Mouse (Mus musculus): ENCODE data around the gene Pcsk2. TPM values are rescaled to one million over a fixed set of nuclear protein-coding genes. Genes with fewer than 3 reads are reported as not detected.

The Pcsk2 gene
- total RNA-seq, 2 experiments from 2014 or later: not detected

DNA sequence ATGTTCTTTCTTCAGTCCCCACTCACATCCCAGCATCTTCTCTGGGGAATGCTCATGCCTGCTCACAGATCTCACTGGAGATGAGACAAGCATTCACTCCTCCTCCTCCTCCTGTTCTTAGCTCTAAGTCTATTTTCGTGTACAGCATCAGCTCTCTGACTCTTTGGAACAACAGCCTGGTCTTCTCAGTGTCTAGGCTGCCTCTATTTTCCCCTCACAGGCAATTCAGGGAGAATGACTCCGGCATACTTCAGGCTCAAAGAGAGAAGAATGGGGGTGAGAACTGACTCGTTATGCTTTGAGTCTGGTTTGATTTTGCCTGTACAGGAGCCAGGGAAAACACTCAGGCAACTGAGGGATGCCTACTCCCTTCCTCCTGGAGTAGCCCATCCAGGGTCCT is 78.0 kb downstream of the Pcsk2 start:
- intact Hi-C loops (cut with DNase I): no loop called here

DNA sequence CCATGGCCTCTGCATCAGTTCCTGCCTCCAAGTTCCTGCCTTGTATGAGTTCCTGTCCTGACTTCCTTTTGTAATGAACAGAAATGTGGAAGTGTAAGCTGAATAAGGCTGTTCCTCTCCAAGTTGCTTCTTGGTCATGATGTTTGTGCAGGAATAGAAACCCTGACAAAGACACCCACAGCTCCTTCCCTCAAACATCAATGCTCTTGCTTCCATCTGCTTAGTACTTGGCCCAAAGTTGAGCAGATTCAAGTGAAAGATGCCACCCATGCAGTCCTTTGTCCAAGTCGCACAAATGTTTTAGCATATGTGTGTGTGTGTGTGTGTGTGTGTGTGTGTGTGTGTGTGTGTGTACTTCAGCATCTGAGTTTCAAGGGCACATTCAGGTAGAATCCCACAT is 97.3 kb downstream of the Pcsk2 start:
- intact Hi-C loops (cut with DNase I): no loop called here
- no peak for DNase-seq (ENCODE audit: low spot score)

More for the DNA sequence above, 78.0 kb downstream of the Pcsk2 start:
- DNase-seq (ENCODE audit: low spot score): no peak

DNA sequence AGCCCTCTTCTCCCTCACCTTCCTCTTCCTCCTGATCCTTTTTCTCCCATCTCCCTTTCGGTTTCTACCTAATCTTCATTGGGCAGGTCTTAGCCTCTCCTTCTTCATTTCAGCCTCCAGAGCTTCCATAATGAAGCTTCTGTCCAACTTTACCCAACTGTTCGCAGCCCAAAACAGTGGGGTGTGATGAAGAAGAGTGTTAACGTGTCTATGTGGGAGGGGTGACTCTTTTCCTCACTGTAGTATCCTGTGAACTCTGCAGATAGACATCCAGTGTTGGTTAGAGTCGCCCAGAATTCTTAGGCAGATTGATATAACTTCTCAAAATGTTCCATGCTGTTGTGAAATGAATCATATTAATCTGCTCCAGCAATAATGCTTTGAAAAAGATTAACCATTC is 98.4 kb downstream of the Pcsk2 start:
- DNase-seq (ENCODE audit: low spot score): no peak
- intact Hi-C loops (cut with DNase I): no loop called here

DNA sequence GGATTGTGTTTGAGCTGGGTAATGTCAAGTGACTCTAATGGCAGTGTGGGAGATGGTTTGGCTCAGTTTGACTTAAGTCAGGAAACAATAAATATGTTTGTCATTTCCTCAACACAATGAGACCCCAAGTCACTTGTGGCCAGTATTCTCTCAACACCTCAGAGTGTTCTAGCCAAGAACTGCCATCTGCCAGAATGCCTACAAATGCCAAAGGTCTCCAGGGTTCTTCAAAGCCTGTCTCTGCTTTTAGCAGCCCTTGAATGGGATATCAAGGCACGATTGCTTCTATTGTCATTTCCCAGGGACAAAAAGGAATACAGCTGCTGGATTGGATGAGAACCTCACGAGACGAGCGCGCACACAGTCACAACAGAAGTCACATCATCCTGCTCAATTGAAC is 100.0 kb downstream of the Pcsk2 start:
- no peak for DNase-seq (ENCODE audit: low spot score)
- intact Hi-C loops (cut with DNase I): no loop called here

DNA sequence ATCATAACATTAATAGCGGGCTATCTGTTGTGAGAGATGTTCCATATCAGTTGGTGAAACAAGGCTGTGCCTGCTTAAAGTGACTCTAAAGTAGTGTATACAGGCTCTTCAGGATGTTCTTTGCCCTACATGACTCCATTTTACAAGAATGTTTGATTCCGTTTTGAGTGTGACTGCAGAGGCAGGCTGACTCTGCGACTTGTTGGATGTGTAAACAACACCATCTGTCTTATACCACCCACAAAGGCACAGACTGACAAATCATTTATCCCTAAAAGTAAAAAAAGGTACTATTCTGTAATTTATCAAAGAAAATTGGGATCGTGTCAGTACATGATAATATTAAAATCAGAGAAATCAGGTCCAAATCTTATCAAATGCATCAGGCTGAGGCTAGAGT is 108.7 kb downstream of the Pcsk2 start:
- no peak for DNase-seq (ENCODE audit: low spot score)
- intact Hi-C loops (cut with DNase I): no loop called here

DNA sequence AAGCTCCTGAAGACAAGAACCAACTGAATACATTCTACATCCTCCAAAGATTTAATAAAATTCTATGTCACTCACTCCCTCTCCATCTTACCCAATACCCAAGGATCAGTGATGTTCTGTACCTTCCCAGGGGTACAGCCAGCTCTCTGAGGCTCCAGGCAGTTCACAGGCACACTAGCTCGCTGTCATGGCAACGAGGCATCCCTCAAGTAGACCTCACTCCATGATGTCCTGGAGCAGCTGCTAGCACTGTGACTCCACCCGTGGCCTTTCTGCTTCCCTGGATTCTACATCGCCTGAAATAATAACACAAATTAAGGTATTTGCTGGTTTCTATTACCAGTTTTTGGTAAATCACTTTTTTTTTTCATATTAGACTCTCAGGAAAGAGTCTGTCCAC is 111.0 kb downstream of the Pcsk2 start:
- intact Hi-C loops (cut with DNase I): no loop called here
- DNase-seq (ENCODE audit: low spot score): no peak

DNA sequence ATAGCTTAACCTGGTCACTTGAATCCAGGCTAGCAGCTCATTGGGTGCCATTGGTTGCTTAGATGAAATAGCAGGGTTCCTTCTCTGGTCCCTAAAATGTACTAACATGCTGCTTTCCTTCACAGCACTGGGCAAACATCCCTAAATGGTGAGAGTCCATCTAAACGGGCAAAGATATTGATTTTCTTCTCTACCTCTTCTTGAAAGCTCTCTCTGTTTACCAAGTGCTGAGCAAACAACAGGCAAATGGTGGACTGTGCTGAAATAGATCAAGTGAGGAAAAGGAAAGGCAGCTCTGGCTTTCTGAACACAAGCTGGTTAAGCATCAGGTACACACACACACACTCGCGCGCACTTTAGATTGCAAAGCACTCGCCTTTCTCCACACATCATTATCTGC is 120.8 kb downstream of the Pcsk2 start:
- DNase-seq (ENCODE audit: low spot score): no peak
- intact Hi-C loops (cut with DNase I): no loop called here

DNA sequence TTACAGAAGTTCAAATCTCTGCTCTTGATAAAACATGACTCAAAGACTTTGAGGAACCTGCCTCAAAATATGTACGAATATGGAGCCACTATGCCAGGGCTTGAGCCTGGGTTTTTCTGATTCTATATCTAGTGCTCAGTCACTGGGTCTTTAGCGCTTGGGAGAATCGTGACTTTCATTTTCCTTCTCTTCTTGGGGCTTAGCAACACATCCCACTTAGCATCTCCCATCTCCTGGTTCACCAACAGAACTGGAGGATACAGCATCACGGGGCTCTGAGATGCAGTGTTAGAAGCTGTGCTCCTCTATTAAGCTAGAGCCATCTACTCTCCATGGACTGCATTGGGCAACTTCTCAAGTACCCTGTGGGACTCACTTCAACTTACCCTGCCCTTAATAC is 131.9 kb downstream of the Pcsk2 start:
- intact Hi-C loops (cut with DNase I): no loop called here
- no peak for DNase-seq (ENCODE audit: low spot score)

DNA sequence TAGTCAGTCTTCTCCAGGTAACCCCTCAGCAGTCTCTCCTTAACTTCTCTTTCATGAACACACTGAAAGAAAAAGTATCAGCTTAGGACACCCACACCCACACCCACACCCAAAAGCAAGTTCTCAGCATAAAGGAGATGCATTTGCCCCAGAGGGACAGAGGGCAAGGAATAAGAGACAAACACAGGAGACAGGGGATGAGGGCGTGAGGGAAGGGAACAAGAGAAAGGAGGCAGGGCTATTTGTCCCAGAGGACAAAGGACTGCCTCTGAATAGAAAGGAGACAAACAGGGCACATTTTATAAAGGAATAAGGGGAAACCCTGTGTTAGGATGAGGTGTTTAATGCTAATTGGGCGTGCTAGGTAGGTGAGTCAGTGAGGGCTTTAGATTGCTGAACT is 133.6 kb downstream of the Pcsk2 start:
- DNase-seq (ENCODE audit: low spot score): no peak
- intact Hi-C loops (cut with DNase I): no loop called here

DNA sequence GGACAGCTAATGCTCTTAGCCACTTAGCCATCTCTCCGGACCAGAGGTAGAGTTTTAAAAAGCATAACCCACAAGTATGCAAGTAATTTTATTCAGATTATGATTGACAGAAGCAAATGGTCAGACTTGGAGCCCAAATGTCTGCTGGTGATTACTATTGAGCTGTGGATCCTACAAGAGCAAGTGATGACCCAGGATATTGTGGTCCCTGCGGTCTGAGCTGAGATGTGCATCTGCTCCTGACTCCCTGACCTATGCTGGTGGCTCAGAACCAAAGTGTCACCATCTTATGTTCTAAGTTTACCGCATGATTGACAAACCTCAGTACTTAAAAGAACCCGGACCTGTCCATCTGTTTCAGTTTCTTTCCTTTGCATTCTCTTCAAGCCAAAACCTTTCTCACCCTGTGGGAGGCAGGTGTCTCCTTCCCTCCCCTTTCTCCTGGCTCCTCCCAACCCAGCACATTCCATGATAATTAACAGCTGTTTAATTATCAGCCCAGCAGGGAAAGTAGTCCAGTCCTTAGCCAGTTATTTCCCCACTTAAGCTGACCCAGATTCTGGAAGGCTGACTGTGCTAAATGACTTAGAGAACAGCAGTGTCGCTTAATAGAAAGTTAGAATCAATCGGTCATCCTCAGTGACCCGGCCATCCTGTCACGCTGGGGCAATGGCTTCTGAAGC is 136.1 kb downstream of the Pcsk2 start:
- intact Hi-C loops (cut with DNase I): no loop called here
- no peak for DNase-seq (ENCODE audit: low spot score)

DNA sequence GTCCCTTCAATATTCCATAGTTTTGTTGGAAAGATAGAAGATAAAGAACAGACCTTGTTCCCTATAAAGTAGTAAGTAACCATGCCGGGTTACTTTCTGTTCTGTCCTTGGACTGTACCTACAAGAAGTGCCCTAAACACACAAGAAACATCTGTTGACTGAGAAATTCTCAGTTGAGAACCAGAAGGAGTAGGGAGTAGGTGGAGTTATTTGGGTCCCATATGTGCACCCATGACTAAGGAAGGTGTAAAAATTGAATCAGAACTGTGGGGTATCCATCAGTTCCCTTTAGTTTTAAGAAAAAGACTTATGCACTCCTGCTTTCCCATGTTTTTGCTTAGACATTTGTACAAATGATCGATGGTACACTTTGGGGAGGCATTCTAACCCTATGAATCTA is 137.6 kb downstream of the Pcsk2 start:
- no peak for DNase-seq (ENCODE audit: low spot score)
- intact Hi-C loops (cut with DNase I): no loop called here

DNA sequence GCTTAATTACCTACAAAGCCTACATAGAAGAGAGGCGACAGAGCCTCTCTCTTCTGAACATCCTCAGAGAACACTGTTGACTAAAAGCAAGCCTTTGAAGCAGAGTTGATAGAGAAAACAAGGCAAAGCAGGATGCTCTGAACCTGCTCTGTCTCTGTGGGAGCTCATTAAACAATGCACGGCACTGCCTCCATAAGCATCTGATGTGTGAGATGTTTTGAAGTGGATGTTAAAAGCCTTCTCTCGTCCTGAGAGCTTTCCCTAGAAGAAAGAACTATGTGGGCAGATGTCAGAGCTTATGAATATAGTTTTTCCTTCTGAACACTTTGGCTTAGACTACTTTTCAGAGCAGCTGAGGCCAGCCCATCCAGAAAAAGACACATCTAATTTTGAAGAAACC is 145.3 kb downstream of the Pcsk2 start:
- DNase-seq (ENCODE audit: low spot score): no peak
- intact Hi-C loops (cut with DNase I): no loop called here

DNA sequence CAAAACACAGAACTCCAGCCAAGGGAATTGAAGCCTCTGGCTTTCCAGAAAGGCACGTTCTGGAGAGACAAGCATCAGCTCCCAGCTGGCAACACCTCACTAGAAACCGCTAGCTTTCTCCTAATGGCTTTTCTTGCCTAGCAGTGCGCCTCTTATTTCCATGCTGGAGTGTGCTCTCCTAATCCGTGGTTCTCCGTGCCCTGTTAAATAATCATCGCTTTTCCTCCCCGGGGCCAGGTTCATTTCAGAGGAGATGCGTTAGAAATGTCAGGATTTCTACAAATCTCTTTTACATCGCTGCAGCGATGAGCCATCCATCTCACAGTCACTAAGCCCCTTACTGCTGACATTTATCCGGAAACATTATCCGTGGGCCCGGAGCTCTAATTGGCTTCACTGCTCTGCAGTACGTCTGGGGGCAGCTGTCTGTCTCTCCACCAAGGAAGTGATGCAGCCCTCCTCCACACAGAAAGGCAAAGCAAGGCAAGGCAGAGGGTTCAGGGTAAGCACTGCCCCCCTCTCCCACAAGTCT is 150.1 kb downstream of the Pcsk2 start:
- DNase-seq (ENCODE audit: low spot score): no peak
- intact Hi-C loops (cut with DNase I): no loop called here

DNA sequence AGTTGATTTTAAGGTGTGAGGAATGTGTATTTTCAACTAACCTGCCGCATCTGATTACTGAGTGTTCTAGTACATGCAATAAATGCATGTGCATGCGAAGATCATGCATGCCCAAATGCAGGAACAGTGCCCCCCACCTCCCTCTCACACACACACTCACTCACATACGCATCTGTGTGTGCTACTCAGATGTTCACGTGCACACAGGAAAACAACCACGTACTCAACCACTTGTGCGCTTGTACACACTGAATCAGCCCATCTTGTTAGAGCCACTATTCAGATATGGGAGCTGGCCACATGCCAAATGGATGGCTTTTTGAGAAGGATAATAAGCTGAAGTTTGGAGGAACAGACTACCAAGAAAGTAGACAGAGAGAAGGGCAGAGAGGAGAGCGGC is 150.7 kb downstream of the Pcsk2 start:
- DNase-seq (ENCODE audit: low spot score): no peak
- intact Hi-C loops (cut with DNase I): no loop called here

DNA sequence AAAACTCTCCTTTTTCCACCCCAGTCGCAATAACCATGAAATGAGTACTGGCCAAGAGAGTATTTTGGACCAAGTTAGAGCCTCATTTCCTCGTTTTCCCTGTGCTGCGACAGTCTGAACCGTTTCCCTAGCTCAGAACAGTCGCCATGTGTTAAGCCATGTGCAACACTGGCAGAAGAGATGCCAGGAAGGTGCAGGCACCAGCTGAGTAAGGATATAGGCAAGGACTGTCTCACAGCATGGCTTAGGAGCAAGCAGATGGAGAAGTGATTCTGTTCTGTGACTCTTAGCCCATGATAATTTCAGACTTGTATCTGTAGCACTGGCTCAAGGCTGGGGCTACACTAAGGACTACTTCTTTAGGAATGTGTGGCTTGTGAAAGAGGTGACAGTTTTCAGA is 155.2 kb downstream of the Pcsk2 start:
- DNase-seq (ENCODE audit: low spot score): no peak
- intact Hi-C loops (cut with DNase I): no loop called here

DNA sequence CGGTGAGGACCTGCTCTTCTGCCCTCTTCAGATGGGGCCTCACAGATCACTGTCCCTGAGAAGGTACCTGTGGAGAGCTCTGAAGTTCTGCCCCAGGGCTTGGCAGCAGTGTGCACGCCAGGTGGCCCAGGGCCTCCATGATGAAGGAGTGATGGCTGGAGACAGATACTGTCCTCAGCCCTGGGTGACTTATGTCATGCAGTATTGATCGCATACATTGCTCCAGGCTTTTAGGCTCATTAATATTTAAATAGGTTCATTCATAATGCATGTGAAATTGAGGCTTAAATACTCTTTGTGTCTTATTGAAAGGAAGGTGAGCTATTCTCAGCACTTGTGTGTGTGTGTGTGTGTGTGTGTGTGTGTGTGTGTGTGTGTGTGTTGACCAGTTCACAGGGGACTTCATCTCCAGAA is 157.0 kb downstream of the Pcsk2 start:
- DNase-seq (ENCODE audit: low spot score): no peak
- intact Hi-C loops (cut with DNase I): no loop called here

DNA sequence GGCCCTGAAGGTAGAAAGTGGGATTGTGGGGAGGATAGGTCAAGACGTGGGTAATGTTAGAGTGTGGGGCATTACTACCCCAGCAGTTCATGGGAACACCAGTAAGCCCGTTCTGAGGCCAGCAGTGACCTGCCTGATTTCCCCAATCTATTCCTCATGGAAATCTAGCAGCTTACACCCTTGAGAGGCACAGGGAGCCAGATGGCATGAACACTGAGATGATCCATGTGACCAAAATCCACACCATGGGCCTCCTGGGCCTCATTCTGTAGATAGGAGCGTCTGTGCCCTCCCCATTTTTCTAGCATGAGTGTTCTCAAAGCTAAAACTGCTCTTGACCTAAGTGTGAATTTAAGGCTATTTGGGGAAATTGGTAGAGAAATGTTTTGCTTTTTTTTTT is 162.2 kb downstream of the Pcsk2 start:
- DNase-seq (ENCODE audit: low spot score): no peak
- intact Hi-C loops (cut with DNase I): no loop called here

DNA sequence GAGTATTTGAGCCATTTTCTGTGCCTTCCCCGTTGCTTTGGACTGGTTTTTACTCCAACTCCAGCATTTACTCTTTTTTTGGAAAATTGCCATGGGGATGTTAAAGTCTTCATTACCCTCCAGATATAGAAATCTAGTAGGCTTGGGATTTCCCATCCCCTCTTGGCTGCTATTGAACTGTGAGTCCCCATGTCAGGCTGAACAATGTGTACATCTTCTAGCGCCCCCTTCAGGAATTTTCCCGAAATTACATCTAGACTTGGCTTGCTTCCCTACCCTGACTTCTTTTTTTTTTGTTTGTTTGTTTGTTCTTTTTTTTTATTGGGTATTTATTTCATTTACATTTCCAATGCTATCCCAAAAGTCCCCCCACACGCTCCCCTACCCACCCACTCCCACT is 163.3 kb downstream of the Pcsk2 start:
- no peak for DNase-seq (ENCODE audit: low spot score)
- intact Hi-C loops (cut with DNase I): no loop called here

DNA sequence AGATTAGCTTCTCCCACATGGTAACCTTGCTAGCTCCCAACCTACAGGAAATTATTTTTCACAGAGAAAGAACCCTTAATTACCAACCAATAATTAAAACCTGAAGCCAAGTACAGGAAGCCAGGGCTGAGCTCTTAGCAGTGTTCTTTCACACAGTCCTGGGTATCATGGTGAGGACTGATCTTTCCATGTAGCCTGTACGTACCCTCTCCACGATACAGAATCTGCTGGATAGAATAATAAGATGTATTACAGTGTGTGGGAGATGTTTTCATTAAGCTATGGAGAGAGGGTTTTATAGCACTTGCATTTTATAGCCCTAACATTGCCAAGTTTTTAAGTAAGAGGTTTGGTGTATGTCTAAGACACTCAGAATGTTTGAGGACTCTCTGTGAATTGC is 164.0 kb downstream of the Pcsk2 start:
- intact Hi-C loops (cut with DNase I): no loop called here
- no peak for DNase-seq (ENCODE audit: low spot score)

DNA sequence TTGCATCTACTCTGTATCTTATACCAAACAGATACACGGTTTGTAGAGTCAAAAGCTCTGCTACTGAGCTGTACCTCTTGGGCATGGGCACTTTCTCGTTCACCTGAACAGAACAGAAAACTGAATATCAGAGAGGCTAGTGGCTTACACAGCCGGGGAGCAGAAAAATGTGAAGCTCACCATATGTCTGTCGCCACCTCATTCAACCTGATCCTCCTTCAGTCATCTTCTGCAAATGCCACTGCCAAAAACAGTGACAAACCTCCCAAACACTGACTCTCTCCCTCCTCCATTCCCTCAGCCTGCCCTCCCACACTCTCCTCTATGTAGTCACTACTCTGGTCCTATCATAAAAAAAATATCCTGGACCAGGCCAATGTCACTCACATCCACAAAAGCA is 165.9 kb downstream of the Pcsk2 start:
- DNase-seq (ENCODE audit: low spot score): no peak
- intact Hi-C loops (cut with DNase I): no loop called here

DNA sequence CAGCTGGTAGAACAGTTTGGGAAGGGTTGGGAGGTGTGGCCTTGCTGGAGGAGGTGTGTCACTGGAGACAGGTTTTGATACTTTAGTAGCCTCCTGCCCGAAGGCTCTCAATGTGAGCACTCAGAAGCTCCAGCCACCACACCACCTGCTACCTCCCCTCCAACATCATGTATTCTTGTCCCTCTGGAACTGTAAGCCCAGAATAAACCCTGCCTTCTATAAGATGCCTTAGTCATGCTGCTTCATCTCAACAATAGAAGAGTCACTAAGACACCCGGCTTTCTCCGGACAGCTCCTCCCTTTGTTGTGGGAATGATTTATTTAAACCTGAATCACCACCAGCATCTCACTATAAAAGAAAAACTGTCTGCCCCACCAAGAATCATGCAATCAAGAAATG is 166.9 kb downstream of the Pcsk2 start:
- intact Hi-C loops (cut with DNase I): no loop called here
- DNase-seq (ENCODE audit: low spot score): no peak

DNA sequence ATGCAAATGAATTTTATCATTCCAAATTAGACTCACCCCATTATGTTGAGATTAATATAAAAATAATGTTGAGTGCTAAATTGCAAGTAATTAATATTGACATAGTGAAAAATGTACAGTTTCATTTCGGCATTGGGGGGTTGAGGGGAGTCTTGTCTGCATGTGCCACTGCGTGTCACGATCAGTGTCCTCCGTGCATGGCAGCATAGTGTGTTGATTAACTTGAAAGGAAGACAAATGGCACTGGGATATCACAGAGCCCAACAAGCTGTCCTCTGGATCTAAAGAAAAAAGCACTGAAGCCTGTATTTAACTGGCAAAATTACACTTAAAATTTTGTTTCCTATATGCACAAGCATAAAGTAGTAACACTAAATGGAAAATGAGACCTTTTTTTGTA is 167.9 kb downstream of the Pcsk2 start:
- no peak for DNase-seq (ENCODE audit: low spot score)
- intact Hi-C loops (cut with DNase I): no loop called here

All from heart, postnatal 25 days (tissue).